Mouse (Mus musculus) intestine, embryonic 16.5 days (tissue): ENCODE results near the gene Irf1. TPM values are rescaled to one million over a fixed set of nuclear protein-coding genes. Genes with fewer than 3 reads are reported as not detected.
"Not testable (repeated sequence)": the region's sequence is repeated elsewhere in the genome, so short reads cannot be mapped to it uniquely, and the experiment has no call there.

Experiments used
- ATAC-seq: fragments of 200-750 bp; cut with Nextera tagmentation; 2 replicates; pipeline ENCODE4 v1.8.0; 2017; ENCODE audit warnings: moderate TSS enrichment, moderate library complexity
- H3K27ac ChIP-seq: fragments of 300-500 bp; sonication (generic); 2 replicates; pipeline ENCODE4 v1.5.1; 2014; ENCODE audit warnings: mild to moderate bottlenecking, low read length
- H3K27me3 ChIP-seq: fragments of 300-500 bp; sonication (generic); replicated peaks from 2 replicates; pipeline ENCODE4 v1.6.1; 2014; ENCODE audit warnings: low read length, control low read depth, mixed read lengths; ENCODE audit not compliant: control insufficient read depth, insufficient read depth
- H3K36me3 ChIP-seq: fragments of 300-500 bp; sonication (generic); 2 replicates; pipeline ENCODE4 v1.6.1; 2014; ENCODE audit warnings: low read length, control low read depth; ENCODE audit not compliant: control insufficient read depth, insufficient read depth
- H3K4me1 ChIP-seq: fragments of 300-500 bp; sonication (generic); 2 replicates; pipeline ENCODE4 v1.6.1; 2014; ENCODE audit warnings: low read length, control low read depth, mixed read lengths; ENCODE audit not compliant: control insufficient read depth, insufficient read depth
- H3K4me2 ChIP-seq: fragments of 300-500 bp; sonication (generic); 2 replicates; pipeline ENCODE4 v1.6.1; 2014; ENCODE audit warnings: low read depth, low read length, control low read depth
- H3K4me3 ChIP-seq: fragments of 300-500 bp; sonication (generic); 2 replicates; pipeline ENCODE4 v1.5.1; 2014; ENCODE audit warnings: mild to moderate bottlenecking, low read length
- H3K9ac ChIP-seq: fragments of 300-500 bp; sonication (generic); 2 replicates; pipeline ENCODE4 v1.6.1; 2014; ENCODE audit warnings: low read depth, low read length
- H3K9me3 ChIP-seq: fragments of 300-500 bp; sonication (generic); 2 replicates; pipeline ENCODE4 v1.6.1; 2016; ENCODE audit warnings: low read length, control low read depth; ENCODE audit not compliant: control insufficient read depth
- WGBS: fragments of 180-500 bp; shearing (Covaris S2); extraction: QIAGEN DNeasy Blood & Tissue Kit; methylation state at CpG from one replicate; pipeline ENCODE4 v1.1.7; 2014; 5-methylcytosine and 5-hydroxymethylcytosine counted together
- polyA plus RNA-seq: library from polyadenylated mRNA; unstranded; fragments of >200 nt; fragmentation: Nextera tagmentation; extraction: Ambion mirVana; gene quantifications from 2 replicates; pipeline ENCODE4 v1.2.1, GENCODE M21; 2015

The Irf1 gene
- polyA plus RNA-seq, 1 experiment from 2014 or later = 52.9 TPM

DNA sequence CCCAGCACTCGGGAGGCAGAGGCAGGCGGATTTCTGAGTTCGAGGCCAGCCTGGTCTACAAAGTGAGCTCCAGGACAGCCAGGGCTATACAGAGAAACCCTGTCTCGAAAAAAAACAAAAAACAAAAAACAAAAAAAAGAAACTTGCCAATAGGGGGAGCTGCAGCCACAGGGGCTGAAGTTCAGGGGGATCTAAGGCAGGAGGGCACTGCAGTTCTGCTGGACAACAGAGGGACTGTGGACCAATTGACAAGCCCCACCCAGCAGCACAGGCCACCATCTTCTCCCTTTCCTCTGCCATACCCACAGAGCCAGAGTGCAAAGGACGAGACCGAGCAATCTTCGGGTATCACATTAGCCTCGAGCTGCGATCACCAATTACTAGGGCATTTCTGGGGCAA lies 11.8 kb upstream of the Irf1 start:
- ATAC-seq, H3K36me3 ChIP-seq, H3K4me2 ChIP-seq, H3K4me3 ChIP-seq, H3K9ac ChIP-seq, H3K9me3 ChIP-seq, H3K27me3 ChIP-seq: not testable (repeated sequence)
- WGBS = 72% methylated on average over 9 of the region's 9 CpGs
- peaks cover 45% of the 10 kb centered on the region for H3K4me1 ChIP-seq
- peak overlapping the region; percentile 86 for H3K27ac ChIP-seq

GRCm38 (mm10) chr11:53758791-53759351 lies 10.9 kb upstream of the Irf1 start:
- H3K9ac ChIP-seq = peak overlapping the region; percentile 50
- peaks cover 54% of the 10 kb centered on the region for H3K4me1 ChIP-seq

DNA sequence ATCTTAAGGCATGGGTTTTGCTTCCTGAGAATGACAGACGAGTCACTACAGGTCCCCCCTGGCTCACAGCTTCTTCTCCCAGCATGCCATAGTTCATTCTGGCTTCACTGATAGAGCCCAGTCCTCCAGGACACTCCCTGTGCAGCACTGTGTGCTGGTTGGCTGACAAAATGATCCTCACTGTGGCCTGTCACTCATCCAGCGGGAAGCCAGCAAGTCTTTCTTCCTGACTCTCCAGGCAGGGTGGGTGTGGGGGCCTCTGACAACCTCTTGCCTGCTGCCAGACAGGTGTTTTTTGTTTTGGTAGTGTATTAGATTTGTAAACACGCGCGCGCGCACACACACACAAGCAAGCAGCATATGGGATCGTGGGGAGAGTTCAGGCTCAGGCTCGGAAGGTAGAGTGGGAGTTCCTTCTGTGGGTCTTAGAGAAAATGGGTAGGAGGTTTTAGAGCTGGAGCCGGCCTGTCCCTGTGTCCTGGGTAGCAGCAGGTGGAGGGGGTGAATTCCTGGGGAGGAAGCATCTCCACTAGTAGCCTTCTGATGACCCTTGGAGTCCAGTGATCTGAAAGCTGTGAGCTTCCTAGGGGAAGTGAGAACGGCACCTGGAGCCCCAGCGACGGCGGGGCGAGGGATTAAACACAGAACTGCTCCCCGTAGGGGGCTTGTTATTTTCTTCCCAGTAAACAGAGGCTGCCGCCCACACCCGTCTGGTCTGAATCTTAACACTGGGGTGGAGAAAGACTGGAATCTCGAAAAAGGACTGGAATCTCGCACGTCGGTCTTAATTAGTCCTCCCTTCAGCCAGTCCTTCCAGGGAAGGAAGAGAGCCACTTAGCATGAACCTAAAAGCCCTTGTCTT lies 10.0 kb upstream of the Irf1 start:
- H3K9ac ChIP-seq = peak overlapping the region; percentile 51
- ATAC-seq = peak; percentile 45

More at GRCm38 (mm10) chr11:53758791-53759351, 10.9 kb upstream of the Irf1 start:
- H3K9me3 ChIP-seq = no peaks in the 10 kb centered on the region
- H3K27me3 ChIP-seq = no peaks in the 10 kb centered on the region
- no peaks in the 10 kb centered on the region for H3K36me3 ChIP-seq
- peak overlapping the region; percentile 86 for H3K27ac ChIP-seq
- no peak overlapping the region for H3K4me3 ChIP-seq
- peak; percentile 73 for ATAC-seq
- whole genome bisulfite sequencing = 27% methylated on average over 6 of the region's 6 CpGs
- peak overlapping the region; percentile 26 for H3K4me2 ChIP-seq

GRCm38 (mm10) chr11:53761284-53761683 lies 8.5 kb upstream of the Irf1 start:
- ATAC-seq = no peak
- H3K9ac ChIP-seq = no peak overlapping the region; the same call in 1 of the 2 replicates

More for the DNA sequence above, 10.0 kb upstream of the Irf1 start:
- WGBS = 23% methylated on average over 22 of the region's 22 CpGs
- Histone ChIP-seq H3K27ac (peak overlapping the region; percentile 86), H3K4me1 (peaks cover 61% of the 10 kb centered on the region), H3K4me3 (no peak overlapping the region), H3K9me3 (no peaks in the 10 kb centered on the region), H3K27me3 (no peaks in the 10 kb centered on the region), H3K36me3 (no peaks in the 10 kb centered on the region), H3K4me2 (0 out of 2 replicates have a peak overlapping the region, but pooled peaks have one; percentile 3)

GRCm38 (mm10) chr11:53761822-53762221 lies 8.0 kb upstream of the Irf1 start:
- Histone ChIP-seq H3K9me3 (no peaks in the 10 kb centered on the region), H3K36me3 (no peaks in the 10 kb centered on the region), H3K27me3 (no peaks in the 10 kb centered on the region), H3K27ac (peak overlapping the region; percentile 100), H3K4me1 (peaks cover 64% of the 10 kb centered on the region), H3K9ac (peak overlapping the region; percentile 42), H3K4me3 (no peak overlapping the region), H3K4me2 (no peak overlapping the region)
- WGBS = 31% methylated on average over 2 of the region's 2 CpGs
- no peak for ATAC-seq

More at GRCm38 (mm10) chr11:53761284-53761683, 8.5 kb upstream of the Irf1 start:
- peaks cover 64% of the 10 kb centered on the region for H3K4me1 ChIP-seq
- H3K27ac ChIP-seq = peak overlapping the region; percentile 100
- H3K4me3 ChIP-seq = no peak overlapping the region
- no peaks in the 10 kb centered on the region for H3K9me3 ChIP-seq
- 62% methylated on average over 5 of the region's 5 CpGs for WGBS
- H3K27me3 ChIP-seq = no peaks in the 10 kb centered on the region
- H3K36me3 ChIP-seq = no peaks in the 10 kb centered on the region
- H3K4me2 ChIP-seq = no peak overlapping the region

- Histone ChIP-seq H3K4me3 (peak overlapping the region; percentile 42), H3K27me3 (no peaks in the 10 kb centered on the region), H3K36me3 (no peaks in the 10 kb centered on the region), H3K9ac (peak overlapping the region; percentile 77), H3K4me2 (peak overlapping the region; percentile 75), H3K4me1 (peaks cover 64% of the 10 kb centered on the region), H3K9me3 (no peaks in the 10 kb centered on the region), H3K27ac (peak overlapping the region; percentile 100)
- WGBS = 44% methylated on average over 2 of the region's 2 CpGs
- ATAC-seq = peak; percentile 2; the same call in 1 of the 2 replicates
Observed at GRCm38 (mm10) chr11:53762426-53762825, 7.4 kb upstream of the Irf1 start.

DNA sequence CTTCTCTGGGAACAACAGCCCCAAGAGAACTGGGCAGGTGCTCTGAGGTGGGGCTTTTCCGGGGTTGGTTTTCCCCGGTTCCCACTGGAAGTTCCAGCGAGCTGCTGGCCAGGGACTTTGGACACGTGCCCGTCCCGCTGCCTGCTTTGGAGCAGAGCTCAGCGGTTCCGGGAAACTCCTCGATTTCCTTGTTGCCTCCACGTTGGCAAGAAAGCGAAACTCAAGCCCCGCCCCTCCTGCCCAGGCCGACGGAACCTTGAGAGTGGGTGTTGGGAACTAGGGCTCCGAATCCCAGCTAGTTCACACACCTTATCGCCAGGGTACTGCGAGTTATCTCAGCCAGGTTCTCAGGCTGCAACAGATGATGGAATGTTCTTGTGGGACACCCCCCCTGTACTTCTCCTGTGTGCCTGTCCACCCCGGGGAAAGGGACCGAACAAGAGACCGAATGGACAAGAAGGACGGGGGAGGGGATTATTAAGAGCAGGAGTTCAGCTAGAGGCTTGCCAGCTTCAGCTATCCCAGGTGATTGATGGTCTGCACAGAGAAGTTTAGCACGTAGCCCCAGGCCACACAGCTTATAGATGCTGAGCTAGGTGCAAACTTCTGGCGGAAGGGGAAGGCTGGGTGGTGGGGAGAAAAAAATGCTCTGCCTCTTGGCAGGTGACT lies 6.9 kb upstream of the Irf1 start:
- no peaks in the 10 kb centered on the region for H3K36me3 ChIP-seq
- 3% methylated on average over 23 of the region's 23 CpGs for WGBS
- peaks cover 64% of the 10 kb centered on the region for H3K4me1 ChIP-seq

GRCm38 (mm10) chr11:53763496-53764140 lies 6.2 kb upstream of the Irf1 start:
- Histone ChIP-seq H3K4me2 (peak overlapping the region; percentile 75), H3K27me3 (no peaks in the 10 kb centered on the region), H3K27ac (peak overlapping the region; percentile 100), H3K4me3 (peak overlapping the region; percentile 42), H3K4me1 (peaks cover 58% of the 10 kb centered on the region), H3K36me3 (no peaks in the 10 kb centered on the region), H3K9ac (peak overlapping the region; percentile 77), H3K9me3 (no peaks in the 10 kb centered on the region)
- ATAC-seq = peak; percentile 68
- under 1% methylated on average over 31 of the region's 33 CpGs for WGBS

More for the DNA sequence above, 6.9 kb upstream of the Irf1 start:
- Histone ChIP-seq H3K27ac (peak overlapping the region; percentile 100), H3K27me3 (no peaks in the 10 kb centered on the region), H3K9me3 (no peaks in the 10 kb centered on the region), H3K4me2 (peak overlapping the region; percentile 75), H3K4me3 (peak overlapping the region; percentile 42), H3K9ac (peak overlapping the region; percentile 77)
- peak; percentile 44 for ATAC-seq
